Mouse (Mus musculus): ENCODE measurements at regions not wholly inside any gene's neighbourhood (a gene's known extent, or its start where the extent isn't known, plus 50 kb on each side); places are given as distances from the start of the nearest gene placed in this dataset.

DNA sequence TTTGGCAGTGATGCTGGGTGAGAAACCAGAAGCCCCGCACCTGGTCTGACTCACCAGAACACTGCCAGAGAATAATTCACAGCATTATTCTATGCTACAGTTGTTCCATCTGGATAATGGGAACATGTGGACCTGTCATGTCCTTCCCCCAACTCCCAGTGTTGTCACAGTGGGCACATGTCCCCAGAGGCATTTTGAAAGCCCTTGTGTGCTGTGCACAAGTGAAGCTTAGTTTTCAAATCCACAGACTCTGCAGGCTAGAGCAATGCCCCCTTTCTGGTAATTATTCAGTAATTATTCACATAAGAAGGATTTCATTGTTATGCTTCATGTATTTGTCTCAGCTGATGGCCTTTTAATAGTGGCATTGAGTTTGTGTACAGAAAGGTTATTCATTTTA lies 146.7 kb downstream of the Slc4a3 start:
- no peak for DNase-seq (ENCODE audit: low read depth, low spot score)

DNA sequence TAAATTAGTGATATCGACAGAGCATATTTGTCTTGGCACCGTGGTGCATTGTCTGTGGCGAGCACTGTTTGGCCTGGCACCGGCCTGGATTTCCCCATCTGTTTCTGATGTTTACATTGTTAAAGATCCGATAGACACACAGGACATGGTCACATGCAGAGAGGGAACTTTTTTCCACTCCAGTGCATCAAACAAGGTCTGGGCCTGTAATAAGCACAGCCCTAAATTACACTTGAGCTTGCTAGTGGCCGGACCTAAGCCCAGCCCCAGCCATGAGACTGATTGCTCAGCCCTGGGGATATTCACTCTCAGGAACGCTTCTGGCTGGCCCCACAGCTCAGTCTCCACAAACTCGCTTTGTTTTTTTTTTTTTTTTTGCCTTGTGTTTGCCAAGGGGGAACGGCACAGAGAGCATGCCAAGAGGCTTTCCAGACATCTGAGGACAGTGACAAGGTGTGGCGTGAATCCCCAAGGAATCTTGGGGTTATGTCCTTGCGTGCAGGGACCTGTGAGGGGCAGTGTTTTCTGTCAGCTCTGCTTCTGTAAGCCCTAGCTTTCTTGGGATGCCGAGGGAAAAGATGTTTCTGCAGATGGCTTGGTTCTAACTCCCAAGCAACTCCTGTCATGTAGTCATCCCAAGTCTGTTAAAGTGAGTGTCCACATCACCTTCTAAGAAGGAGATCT lies 147.3 kb downstream of the Slc4a3 start:
- peak; percentile 2 for DNase-seq (ENCODE audit: low read depth, low spot score)

DNA sequence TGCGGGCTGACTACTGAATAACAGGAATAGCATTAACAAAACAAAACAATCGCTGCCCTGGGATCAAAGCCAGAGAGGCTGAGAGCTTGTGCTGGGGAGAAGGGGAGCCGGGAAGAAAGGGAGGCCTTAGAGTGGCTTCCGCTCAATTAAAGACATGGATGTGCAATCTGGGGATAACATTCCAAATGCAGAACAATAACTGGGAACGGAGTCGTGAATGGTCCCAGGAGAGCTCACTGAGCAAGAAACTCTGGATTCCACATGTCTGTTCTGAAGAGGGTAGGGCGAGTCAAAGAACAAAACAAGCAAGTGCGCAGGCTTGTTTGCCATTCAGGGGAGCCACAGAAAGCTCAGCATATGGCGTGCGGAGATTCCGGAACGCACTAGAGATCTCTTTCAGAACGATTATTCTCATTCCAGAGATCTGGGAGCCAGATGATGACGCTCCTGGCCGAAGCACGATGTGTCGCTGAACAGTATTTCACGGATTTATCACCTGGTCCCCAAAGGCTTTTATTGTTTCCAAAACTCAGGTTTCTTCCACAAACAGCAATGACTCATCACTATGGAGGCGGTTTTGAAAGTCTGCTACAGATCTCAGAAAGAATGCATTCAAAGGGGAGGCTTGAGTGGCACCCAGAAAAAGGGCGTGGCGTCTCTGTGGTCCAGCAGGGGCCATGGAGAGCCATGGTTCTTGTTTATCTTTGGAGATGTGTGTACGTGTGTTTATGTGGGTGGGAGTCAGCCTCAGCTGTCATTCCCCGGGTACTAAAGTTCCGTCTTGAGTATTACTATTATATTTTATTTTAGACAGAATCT lies 159.0 kb downstream of the Slc4a3 start:
- peak; percentile 28 for DNase-seq (ENCODE audit: low read depth, low spot score)

DNA sequence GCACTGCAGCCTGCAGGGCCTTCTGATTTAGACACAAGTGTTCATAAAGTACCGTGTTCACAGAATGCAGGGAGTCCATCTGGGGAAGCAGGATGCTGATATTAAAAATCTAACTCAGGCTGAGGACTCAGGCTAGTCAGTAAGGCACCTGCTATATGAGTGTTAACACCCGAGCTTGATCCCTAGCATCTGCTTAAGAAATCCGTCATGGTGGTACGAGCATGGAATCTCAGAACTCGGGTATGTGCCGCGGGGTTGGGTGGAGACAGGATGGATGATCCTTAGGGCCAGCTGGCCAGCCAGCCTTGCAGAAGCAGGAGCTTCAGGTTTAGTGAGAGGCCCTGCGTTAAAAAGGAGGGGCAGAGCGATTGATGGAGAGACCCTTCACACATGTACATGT lies 160.1 kb downstream of the Slc4a3 start:
- no peak for DNase-seq (ENCODE audit: low read depth, low spot score)

DNA sequence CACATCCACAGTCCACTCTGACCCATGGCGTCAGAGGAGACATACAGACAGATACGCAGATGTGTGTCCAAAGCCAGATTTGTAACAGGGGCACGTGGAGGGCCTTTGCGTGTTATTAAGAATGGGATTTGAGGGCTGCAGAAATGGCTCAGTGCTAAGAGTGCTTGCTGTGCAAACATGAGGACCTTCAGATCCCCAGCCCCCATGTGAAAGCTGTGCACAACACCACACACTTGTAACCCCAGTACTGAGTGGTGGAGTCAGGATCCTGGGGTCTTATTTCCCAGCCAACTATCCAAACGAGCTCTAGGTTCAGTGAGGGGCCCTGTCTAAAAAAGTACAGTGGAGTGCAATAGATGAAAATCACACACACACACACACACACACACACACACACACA lies 177.4 kb downstream of the Slc4a3 start:
- DNase-seq (ENCODE audit: low read depth, low spot score): no peak

DNA sequence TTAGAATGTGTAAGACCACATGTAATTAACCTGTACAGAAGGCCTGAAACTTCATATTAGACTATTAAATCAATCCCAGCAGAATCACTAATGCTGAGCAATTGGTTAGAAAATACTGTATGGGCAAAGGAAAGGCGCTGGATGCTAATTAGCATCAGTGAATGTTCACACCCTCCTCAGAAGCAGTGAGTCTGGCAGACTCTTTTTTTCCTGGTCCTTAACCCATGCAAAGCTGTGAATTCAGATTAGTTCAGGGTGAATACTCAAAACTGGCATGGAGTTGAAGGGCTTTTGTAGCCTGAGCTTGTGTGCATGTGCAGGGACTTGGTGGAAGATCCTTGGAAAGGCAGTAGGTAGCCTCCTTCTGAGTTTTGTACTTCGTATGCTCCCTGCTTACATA lies 179.3 kb downstream of the Slc4a3 start:
- DNase-seq (ENCODE audit: low read depth, low spot score): no peak

DNA sequence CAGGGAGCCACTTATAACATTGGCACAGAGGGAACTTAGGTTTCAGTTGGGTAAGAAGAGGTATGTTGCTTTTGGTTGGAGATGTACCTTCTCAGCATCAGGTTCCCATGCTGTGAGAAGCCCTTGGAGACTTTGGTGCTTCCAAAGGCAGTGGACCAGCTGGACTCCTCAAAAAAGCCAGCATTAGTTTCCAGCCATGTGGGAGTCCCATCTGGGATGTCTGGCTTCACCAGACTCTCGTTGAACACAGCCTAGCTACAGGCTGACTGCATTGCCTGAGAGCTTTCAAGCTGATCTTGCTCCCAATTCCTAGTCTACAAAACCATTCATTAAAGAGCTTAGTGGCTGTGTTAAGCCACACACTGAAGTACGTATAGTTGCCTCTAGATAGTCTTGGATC lies 182.8 kb downstream of the Slc4a3 start:
- no peak for DNase-seq (ENCODE audit: low read depth, low spot score)

DNA sequence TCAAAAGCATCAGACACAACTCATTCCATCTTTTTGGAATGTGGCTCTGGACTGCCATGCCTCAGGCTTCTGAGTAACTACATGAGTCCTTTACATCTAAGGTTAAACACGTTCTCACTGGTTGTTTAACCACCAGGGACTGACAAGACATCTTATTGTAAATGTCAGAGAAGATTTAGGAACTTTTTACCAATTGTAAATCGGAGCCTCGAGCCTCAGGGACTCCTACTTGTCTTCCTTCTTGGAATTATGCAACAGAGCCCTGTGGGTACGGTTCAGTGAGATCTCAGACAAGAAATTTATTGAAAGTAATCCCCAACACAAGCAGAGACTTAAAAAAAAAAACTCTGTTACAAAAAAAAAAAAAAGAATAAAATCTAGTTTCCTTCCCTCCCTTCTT lies 187.7 kb downstream of the Slc4a3 start:
- DNase-seq (ENCODE audit: low read depth, low spot score): no peak

DNA sequence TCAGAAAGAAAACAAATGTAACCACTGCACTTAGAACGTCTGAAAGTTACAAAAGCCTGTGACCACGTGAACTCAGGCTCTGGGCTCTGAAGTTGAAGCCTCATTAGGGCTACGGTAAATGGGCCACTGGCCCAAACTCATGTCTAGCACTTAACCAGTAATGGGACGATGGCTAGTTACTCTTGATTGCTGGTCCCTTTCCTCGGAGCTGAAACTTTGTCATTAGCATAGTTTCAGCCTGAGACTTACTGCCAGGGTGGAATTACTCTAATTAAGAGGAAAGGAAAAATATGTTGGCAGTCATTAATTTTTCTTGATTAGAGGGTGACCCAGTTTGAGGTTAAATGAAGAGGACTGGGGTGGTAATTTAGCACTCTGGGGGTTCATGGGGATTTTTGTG lies 192.6 kb downstream of the Slc4a3 start:
- DNase-seq (ENCODE audit: low read depth, low spot score): no peak

DNA sequence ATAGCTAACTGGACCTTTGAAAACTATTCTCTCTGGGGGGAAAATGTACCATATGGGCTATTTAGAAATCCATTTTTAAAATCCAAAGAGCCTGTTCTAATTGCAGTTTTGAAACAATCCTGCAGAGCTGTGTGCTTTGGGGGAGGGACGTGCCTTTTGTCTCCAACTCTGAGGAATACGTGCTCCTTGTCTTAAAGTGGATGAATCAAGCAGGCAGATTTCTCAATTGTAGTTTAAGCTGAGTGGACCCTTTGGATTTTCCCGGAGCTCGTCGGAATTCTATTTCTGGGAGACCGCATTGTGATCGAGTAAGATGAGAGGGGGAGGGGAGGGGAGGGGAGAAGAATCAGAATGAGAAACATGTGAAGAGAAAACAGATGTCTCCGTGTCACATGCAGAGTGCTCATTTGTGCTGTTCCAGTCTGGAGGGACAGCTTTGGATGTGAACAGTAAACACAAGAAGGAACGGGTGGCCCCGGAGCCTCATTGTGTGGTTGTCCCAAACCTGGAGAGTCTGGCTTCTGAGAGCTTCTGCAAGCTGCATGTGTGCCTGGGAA lies 203.7 kb downstream of the Slc4a3 start:
- DNase-seq (ENCODE audit: low read depth, low spot score): no peak

DNA sequence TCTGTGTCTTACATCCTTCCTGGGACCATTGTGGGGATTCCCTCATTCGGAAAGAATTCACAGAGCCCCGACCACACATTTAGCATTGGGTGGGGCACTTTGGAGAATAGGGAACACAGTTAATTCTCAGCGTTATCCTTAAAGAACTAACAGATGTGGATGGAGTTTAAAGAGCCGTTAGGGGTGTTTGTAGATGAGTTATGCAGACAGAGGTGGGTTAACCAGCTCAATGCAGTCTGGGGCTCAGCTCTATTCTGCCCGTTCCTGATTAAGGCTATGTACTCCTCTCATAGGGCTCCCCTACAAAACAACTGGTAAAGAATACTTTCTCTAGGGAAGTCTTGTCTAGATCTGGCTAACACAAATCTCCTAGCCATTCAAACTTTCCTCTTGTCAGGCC lies 226.1 kb downstream of the Slc4a3 start:
- DNase-seq (ENCODE audit: low read depth, low spot score): no peak

DNA sequence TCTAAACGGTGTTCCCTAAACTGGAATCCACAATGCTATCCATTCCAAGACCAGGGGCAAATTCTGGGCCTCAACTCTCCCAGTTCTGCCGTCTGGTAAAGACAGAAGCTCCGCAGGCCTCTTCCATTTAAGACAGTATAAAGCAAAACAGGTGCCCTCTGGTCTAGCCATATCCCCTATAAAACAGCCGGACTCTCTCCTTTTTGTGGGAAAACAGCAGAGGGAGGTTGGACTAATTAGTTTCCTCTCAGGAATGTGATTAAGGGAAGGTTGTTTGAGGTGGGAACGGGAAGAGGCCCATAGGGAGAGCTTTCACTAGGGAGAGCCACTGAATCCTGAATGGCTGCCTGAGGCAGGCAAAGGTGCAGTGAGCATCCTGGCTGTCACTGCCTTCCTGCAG lies 226.9 kb downstream of the Slc4a3 start:
- no peak for DNase-seq (ENCODE audit: low read depth, low spot score)

DNA sequence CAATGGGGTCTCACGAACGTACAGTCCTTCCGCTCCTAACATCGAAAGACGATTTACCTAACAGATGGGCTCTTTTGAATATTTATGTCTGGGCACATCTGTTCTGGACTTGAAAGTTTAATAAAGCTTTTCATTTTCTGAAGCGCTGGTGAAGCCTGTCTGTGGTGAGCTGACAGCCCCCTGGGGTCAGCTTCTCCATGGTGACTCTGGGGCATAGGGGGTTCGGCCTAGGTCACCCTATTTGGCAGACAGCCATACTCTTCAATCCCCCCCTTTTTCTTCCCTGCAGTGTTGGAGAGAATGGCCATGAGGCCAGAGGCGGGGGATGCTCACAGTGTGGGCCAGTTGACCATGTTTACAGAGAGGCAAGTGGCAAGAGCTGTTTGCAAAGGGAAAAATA lies 232.8 kb downstream of the Slc4a3 start:
- DNase-seq (ENCODE audit: low read depth, low spot score): no peak

DNA sequence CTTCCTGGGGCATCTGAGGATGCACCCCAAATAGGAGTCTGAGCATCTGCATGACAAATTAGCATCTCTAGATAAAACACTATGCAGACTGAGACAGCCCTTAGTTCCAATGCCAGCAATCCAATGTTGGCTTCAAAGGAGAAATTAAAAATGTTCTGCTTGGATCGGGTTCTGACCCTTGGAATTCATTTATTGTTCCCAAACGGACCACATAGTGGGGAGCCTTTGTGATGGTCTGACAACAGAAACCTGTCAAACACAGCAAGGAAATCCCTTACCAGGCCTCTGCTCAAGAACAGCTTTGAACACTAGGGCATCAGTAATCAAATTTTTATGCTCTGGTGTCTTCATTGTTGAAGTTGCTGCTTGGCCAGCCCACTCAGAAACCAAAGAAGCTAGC lies 237.1 kb downstream of the Slc4a3 start:
- DNase-seq (ENCODE audit: low read depth, low spot score): no peak

DNA sequence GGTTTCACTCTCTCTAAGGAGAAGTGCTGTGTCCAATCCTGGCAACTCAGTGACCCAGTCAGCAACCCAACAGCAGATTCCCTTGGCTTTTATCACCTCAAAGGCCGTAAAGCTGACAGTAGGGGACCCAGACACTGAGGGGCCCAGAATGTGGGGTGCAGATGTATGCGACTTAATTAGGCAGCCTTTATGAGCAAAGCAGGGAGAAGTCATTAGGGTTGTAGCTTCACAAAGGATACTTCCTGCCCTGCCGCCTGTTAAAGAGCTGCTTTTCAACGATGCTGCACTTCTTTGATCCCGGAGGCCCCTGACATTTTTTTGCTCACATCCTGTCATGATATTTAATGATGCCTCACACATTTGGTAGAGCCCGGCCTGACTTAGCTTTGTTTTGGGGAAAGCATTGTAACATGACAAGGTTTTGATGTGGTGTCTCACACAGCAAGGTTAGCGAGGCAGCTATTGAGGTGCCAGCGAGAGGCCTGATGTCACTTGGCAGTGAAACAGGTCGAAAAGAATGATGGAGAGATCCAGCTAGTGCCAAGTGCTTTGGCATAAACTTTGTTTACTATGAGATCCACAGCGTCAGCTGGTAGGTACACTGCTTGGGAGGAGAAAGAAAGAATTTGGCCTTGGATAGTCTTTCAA lies 240.2 kb downstream of the Slc4a3 start:
- no peak for DNase-seq (ENCODE audit: low read depth, low spot score)

DNA sequence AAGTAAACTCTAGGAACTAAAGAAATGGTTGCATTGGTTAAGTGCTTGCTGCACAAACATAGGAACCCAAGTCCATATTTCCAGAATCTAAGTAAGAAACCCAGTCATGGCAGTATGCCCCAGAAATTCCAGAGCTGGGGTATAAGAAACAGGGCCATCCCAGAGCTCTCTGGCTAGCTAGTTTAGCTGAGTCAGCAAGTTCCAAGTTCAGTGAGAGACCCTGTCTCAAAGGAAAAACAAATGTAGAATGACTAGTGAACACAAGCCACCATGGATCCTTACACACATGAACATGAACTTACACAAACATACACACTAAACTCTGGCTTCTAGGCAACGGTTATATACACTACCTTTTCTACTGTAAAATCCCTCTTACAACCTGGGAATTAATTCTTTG lies 245.4 kb downstream of the Slc4a3 start:
- no peak for DNase-seq (ENCODE audit: low read depth, low spot score)

DNA sequence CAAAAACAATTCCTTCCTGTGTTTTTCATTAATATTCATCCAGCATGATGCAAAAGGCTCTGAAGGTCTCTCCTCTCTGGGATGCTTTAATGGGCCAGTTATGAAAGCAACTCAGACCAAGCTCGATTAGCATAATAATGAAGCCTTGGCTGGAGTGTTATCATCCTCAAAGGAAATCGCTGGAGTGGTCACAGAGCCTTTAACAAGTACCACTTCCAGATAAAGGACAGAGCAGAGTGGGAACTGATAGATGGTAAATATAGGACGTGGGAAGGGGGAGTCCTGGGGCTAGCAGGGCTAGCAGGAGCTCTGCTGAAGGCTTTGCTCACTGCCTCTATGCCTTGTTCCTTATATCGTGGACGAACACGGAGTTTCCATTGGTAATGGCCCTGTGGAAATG lies 251.7 kb downstream of the Slc4a3 start:
- no peak for DNase-seq (ENCODE audit: low read depth, low spot score)

DNA sequence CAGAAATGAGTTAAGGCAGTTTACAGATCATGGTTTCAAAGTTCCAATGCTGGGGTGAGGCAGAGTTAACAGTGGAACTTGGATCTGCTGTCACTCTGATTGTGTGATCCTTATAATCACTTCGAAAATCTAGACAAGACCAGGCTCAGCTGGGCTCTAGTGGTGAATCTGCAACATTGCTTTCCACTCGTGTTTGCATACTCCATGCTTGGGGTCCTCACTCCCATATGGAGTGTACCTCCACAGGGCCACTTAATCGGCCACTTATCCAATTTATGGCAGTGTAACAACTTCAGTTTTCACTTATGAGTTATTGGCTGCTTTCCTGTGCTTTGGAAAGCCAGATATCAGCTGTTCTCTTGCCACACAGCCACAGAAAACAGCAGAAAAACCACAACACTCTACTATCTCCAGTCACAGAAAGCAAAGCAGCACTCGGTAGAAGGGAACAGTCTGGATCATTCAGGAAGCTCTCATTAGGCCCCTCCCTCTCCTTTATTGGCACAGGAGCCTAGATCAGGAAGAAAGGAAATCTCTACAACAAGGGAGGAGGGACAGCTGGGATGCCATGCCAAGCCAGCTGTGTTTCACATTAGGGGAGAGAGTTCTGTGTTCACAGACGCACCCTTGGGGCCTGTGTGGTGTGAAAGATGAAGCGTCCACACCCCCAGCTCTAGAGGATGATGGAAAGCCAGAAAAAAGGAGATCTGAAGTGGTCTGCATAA lies 252.5 kb downstream of the Slc4a3 start:
- DNase-seq (ENCODE audit: low read depth, low spot score): no peak

DNA sequence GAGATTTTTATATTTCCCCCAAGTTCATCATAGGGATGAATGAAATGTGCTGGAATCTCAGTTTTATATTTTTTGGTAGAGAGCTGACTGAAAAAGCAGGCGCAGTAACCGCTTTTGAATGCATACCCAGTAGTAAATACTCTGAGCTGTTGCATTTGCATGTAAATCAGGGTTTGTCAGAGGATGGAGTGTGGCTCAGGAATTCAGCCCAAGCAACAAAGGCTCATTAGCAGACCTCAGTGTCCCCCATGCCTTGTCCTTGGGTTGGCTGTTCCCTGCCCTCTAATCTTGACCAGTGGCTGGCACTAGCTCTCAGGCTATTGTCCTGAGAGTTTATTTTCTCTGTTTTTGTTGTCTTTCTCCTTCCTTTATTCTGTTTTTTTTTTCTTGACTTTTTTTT lies 258.4 kb downstream of the Slc4a3 start:
- no peak for DNase-seq (ENCODE audit: low read depth, low spot score)

DNA sequence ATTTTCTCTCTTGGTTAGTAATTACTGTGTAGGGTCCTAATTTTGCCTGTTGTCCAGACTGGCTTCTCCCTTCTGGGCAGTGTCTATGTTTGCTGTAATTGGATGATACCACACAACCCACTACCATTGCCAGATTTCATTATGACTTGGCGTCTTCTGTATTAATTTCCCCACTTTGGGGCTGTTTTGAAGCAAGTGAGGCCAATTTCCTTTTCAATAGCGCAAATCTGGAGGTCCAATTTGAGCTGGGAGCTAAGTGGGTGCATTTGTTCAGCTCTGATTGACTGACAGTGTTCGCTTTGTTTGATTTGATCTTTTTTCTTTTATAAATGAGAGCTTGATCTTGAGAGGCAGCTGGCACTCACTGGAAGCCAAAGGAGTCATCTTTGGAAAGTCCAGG lies 266.4 kb downstream of the Slc4a3 start:
- DNase-seq (ENCODE audit: low read depth, low spot score): no peak

DNA sequence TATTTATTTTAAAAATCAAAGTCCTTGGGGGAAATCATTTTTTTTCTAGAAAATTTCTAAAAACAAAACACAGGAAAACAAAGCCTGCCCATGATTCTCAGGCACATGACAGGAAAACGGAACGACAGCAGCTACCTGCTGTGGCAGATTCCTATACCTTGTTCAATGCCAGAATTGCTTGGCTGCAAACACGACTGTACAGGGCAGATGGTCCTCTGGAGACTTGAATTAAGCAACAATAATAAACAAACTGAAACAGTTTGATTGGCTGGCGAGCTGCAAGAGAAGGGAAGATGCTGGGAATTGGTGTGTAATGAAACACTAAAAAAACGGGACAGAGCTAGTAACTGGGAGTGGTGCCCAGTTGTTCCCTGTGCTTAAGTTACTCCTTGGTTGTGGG lies 280.1 kb downstream of the Slc4a3 start:
- DNase-seq (ENCODE audit: low read depth, low spot score): no peak
